Mouse (Mus musculus) kidney, embryonic 14.5 days (tissue): Measurements from ENCODE around the gene Ier3. TPM values are rescaled to one million over a fixed set of nuclear protein-coding genes. Genes with fewer than 3 reads are reported as not detected.
A peak's percentile ranks its signal among the peaks of the same experiment; 100 is the strongest.

Source experiments
- ATAC-seq: fragments of 200-750 bp; cut with Nextera tagmentation; 2 replicates; pipeline ENCODE4 v1.8.0; 2017; ENCODE audit warnings: moderate number of reproducible peaks, mild to moderate bottlenecking, moderate TSS enrichment, moderate library complexity; ENCODE audit not compliant: low FRiP score, low TSS enrichment
- H3K27ac ChIP-seq: fragments of 300-500 bp; sonication (generic); 2 replicates; pipeline ENCODE4 v1.5.1; 2014; ENCODE audit warnings: low read depth, mild to moderate bottlenecking, low read length, moderate library complexity, mixed read lengths
- H3K27me3 ChIP-seq: fragments of 300-500 bp; sonication (generic); 2 replicates; pipeline ENCODE4 v1.6.1; 2014; ENCODE audit warnings: mild to moderate bottlenecking, low read length; ENCODE audit not compliant: control insufficient read depth, insufficient read depth
- H3K36me3 ChIP-seq: fragments of 300-500 bp; sonication (generic); 2 replicates; pipeline ENCODE4 v1.6.1; 2014; ENCODE audit warnings: low read length, mixed read lengths; ENCODE audit not compliant: control insufficient read depth, insufficient read depth
- H3K4me1 ChIP-seq: fragments of 300-500 bp; sonication (generic); 2 replicates; pipeline ENCODE4 v1.6.1; 2014; ENCODE audit warnings: low read length, mixed read lengths; ENCODE audit not compliant: control insufficient read depth, insufficient read depth
- H3K4me2 ChIP-seq: fragments of 300-500 bp; sonication (generic); replicated peaks from 2 replicates; pipeline ENCODE4 v1.6.1; 2014; ENCODE audit warnings: low read depth, mild to moderate bottlenecking, low read length
- H3K4me3 ChIP-seq: fragments of 300-500 bp; sonication (generic); 2 replicates; pipeline ENCODE4 v1.5.1; 2014; ENCODE audit warnings: mild to moderate bottlenecking, low read length
- H3K9ac ChIP-seq: fragments of 300-500 bp; sonication (generic); 2 replicates; pipeline ENCODE4 v1.6.1; 2014; ENCODE audit warnings: low read depth, mild to moderate bottlenecking, low read length, moderate library complexity
- H3K9me3 ChIP-seq: fragments of 300-500 bp; sonication (generic); 2 replicates; pipeline ENCODE4 v1.6.1; 2016; ENCODE audit warnings: low read length; ENCODE audit not compliant: control insufficient read depth
- WGBS: fragments of 180-500 bp; shearing (Covaris S2); extraction: QIAGEN DNeasy Blood & Tissue Kit; methylation state at CpG from one replicate; pipeline ENCODE4 v1.1.7; 2014; 5-methylcytosine and 5-hydroxymethylcytosine counted together
- polyA plus RNA-seq: library from polyadenylated mRNA; unstranded; fragments of >200 nt; fragmentation: Nextera tagmentation; extraction: Ambion mirVana; gene quantifications from 2 replicates; pipeline ENCODE4 v1.2.1, GENCODE M21; 2014

Ier3 gene
- polyA plus RNA-seq, 1 experiment from 2014 or later: 6.8 TPM

DNA sequence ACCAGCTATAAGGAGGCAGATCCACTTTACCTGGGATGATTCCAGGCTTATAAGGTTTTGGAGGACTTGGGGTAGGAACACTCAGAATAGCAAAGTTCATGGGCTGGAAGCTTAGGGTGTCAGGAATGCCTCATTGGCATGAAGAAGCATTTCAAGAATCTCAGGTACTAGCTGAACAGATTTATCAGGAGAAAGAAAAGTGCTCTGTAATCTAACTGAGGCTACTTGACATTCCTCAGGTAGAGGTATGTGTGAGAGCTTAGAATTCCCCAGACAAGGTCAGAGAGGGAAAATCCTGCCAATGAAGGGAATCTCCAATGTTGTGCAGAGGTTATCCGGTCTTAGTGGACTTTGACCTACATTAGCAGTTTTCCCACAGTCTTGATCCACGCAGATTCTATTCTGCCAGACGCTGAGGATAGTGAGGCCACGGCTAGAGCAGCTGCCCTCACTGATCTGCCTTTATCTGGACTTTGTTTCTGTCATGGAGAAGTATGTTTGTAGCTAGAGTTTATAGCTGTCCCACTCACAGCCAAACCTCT, 17.6 kb upstream of the Ier3 start:
- Histone ChIP-seq H3K4me1 (no peaks in the 10 kb centered on the region), H3K27ac (no peak overlapping the region), H3K9ac (no peak overlapping the region), H3K4me3 (no peak overlapping the region), H3K9me3 (no peaks in the 10 kb centered on the region), H3K4me2 (no peak overlapping the region), H3K27me3 (no peaks in the 10 kb centered on the region), H3K36me3 (no peaks in the 10 kb centered on the region)
- no peak for ATAC-seq
- WGBS: 84% methylated on average over 4 of the region's 4 CpGs

DNA sequence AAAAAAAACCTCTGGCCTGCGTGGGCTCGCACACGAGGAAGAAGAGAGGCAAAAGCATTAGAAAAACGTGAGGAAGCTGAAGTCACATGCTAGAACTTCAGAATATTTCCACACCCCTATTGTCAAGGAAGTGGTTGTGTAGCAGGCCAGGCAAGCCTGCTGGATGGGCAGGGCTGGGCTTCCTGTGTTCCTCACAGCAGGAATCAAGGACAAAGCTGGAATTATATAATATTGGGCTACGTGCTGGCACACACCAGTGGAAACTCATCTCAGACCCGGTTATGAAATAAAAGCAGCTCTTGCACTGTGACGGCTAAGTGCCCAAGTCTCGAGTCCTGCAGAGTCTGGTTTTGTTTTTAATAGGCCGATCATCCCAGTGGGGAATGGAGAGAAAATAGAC, 13.4 kb upstream of the Ier3 start:
- H3K27me3 ChIP-seq: no peaks in the 10 kb centered on the region
- H3K27ac ChIP-seq: no peak overlapping the region
- H3K4me3 ChIP-seq: no peak overlapping the region
- H3K4me1 ChIP-seq: peaks cover 5% of the 10 kb centered on the region; the same call in 1 of the 2 replicates
- no peaks in the 10 kb centered on the region for H3K36me3 ChIP-seq
- H3K4me2 ChIP-seq: no peak overlapping the region
- no peak overlapping the region for H3K9ac ChIP-seq
- WGBS: 79% methylated on average over 9 of the region's 9 CpGs
- no peak for ATAC-seq
- no peaks in the 10 kb centered on the region for H3K9me3 ChIP-seq

DNA sequence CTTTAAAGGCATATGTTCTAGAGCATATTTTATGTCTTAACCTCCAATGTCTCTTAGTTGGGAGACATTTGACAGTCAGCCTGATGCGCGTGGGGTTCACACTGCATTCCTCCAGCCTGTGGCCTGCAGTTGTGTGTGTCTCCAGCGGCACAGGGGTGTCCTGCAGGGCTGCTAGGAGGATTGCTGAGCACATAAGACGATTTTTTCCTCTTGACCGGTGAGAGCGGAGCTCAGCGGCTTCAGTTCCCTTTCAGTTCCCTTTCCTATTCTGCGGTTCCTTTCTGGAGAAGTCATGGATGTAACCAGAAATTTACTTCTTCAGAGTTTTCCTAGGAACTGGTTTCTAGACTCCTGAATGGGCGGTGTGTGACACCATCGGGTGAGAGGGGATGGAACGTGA, 12.1 kb upstream of the Ier3 start:
- Histone ChIP-seq H3K4me2 (no peak overlapping the region), H3K9ac (no peak overlapping the region), H3K4me1 (peaks cover 7% of the 10 kb centered on the region; the same call in 1 of the 2 replicates), H3K36me3 (no peaks in the 10 kb centered on the region), H3K27me3 (no peaks in the 10 kb centered on the region), H3K4me3 (no peak overlapping the region), H3K9me3 (no peaks in the 10 kb centered on the region), H3K27ac (no peak overlapping the region)
- no peak for ATAC-seq
- WGBS: 90% methylated on average over 11 of the region's 11 CpGs

DNA sequence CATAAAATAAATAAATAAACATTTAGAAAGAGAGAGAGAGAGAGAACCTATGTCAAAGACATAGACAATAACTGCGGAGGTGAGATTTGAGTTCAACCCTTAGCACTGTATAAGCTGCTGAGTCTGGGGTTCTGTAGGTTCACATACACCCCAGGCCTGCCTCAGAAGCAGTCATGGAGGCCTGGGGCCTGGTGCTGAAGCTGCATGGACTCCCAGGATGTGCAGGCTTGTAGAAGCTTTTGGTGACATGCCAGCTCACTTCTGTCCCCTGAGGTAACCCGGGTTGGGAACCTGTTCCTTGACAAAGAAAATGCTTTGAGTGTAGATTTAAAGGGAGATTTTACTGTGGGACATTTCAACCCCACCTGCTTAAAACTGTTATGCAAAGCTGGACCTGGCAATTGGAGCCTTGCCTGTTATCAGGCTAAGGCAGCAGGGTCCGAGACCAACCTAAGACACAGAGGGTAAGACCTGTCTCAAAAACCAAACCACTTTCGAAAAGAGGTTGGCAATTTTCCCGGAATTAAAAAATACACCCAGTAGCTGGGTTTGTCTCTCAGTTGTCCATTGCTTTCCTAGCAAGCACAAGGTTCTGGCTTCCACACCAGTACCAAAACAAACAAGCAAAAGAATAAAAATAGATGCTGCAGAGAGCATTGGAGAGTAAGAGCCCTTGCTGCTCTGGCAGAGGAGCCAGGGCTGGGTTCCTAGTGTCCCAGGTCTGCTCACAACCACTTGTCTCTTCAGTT, 10.4 kb upstream of the Ier3 start:
- H3K4me2 ChIP-seq: no peak overlapping the region
- 78% methylated on average over 5 of the region's 5 CpGs for WGBS
- no peak overlapping the region for H3K27ac ChIP-seq
- H3K4me3 ChIP-seq: no peak overlapping the region
- no peaks in the 10 kb centered on the region for H3K36me3 ChIP-seq
- H3K9ac ChIP-seq: no peak overlapping the region
- H3K27me3 ChIP-seq: no peaks in the 10 kb centered on the region
- H3K9me3 ChIP-seq: no peaks in the 10 kb centered on the region
- no peak for ATAC-seq
- peaks cover 7% of the 10 kb centered on the region; the same call in 1 of the 2 replicates for H3K4me1 ChIP-seq

DNA sequence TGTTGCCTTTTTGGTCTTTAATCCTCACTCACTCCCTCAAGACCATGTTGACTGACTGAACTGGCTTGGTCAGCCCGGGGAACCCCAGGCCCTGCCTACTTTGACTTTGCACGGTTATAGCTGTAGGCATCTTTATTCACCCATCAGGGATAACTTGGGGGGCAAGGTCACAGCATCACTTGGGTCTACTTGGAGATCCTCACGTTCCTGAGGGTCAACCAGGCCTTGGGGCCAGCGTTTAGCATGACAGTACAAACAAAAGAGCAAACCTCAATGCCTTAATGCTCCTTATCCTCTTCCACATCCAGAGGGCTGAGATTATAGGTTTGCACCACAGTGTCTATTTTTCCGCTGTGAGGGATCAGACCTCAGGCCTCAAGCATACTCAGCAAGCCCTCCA, 9.2 kb upstream of the Ier3 start:
- Histone ChIP-seq H3K4me1 (peaks cover 13% of the 10 kb centered on the region), H3K4me2 (no peak overlapping the region), H3K36me3 (no peaks in the 10 kb centered on the region), H3K9me3 (no peaks in the 10 kb centered on the region), H3K4me3 (no peak overlapping the region), H3K27me3 (no peaks in the 10 kb centered on the region), H3K27ac (no peak overlapping the region), H3K9ac (no peak overlapping the region)
- no peak for ATAC-seq
- 82% methylated on average over 5 of the region's 5 CpGs for WGBS

DNA sequence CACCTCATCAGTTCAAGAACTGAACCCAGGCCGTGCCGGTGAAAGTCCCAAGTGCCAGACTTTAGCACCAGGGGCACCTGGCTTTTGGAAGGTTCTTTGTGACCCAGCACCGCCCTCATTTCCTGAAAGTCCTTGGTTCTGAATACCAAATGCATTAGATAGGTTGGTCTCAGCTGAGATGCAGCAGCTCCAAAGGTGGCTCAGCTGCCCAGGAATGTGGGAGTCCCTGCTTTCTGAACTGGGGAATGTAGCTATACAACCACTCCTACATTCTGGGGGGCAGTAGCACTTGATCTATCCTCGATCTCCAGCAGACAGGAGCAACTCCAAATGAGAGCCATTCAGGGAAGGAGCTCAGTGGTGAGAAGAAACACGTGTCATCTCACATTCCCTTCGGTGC, 8.7 kb upstream of the Ier3 start:
- no peak overlapping the region for H3K9ac ChIP-seq
- no peak overlapping the region for H3K4me3 ChIP-seq
- ATAC-seq: no peak
- no peak overlapping the region for H3K4me2 ChIP-seq
- no peaks in the 10 kb centered on the region for H3K9me3 ChIP-seq
- no peaks in the 10 kb centered on the region for H3K27me3 ChIP-seq
- no peaks in the 10 kb centered on the region for H3K36me3 ChIP-seq
- WGBS: 68% methylated on average over 6 of the region's 6 CpGs
- peaks cover 16% of the 10 kb centered on the region for H3K4me1 ChIP-seq
- H3K27ac ChIP-seq: peak overlapping the region; percentile 12; the same call in 1 of the 2 replicates

DNA sequence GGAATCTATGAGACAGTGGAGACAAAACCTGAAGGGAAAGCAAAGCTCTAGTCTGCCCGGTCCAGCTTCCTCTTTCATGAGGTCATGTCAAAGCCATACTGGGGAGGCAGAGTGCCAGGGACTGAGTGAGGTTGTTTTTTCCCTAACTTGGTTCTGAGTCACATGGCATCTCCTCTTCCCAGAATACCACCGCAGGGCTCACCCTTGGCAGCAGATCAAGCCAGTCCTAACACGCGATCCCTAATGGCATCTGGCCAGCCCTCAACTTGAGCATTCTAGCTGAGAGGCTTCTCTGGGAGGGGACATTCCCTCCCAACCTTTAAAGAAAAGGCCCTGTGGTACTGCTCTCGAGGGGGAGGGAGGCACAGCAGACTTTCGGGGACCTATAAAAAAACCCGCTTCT, 8.2 kb upstream of the Ier3 start:
- H3K4me1 ChIP-seq: peaks cover 16% of the 10 kb centered on the region
- H3K9me3 ChIP-seq: no peaks in the 10 kb centered on the region
- ATAC-seq: peak; percentile 28; the same call in 1 of the 2 replicates
- WGBS: 64% methylated on average over 7 of the region's 7 CpGs
- H3K27me3 ChIP-seq: no peaks in the 10 kb centered on the region
- no peak overlapping the region for H3K4me2 ChIP-seq
- peak overlapping the region; percentile 38; the same call in 1 of the 2 replicates for H3K27ac ChIP-seq
- H3K9ac ChIP-seq: no peak overlapping the region
- H3K4me3 ChIP-seq: no peak overlapping the region
- H3K36me3 ChIP-seq: no peaks in the 10 kb centered on the region

DNA sequence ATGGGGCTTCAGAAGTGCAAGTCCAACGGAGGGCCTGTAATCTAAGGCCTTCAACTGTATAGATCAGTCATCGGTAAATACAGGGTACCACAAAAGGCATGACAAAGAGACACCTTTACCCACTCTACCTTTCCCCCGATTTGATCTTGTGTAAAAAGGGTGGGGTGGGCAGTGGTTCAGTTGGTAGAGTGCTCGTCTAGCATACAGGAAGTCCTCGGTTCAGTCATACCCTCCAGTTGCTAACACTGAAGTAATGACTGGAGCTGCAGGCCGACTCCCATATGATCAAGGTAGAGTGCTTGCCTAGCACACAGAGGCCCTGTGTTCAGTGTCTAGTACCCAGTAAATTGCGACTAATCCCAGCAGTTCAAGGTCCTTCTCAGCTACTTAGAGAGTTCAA, 7.8 kb upstream of the Ier3 start:
- Histone ChIP-seq H3K4me1 (peaks cover 16% of the 10 kb centered on the region), H3K9ac (no peak overlapping the region), H3K9me3 (no peaks in the 10 kb centered on the region), H3K27ac (no peak overlapping the region; the same call in 1 of the 2 replicates), H3K27me3 (no peaks in the 10 kb centered on the region), H3K36me3 (no peaks in the 10 kb centered on the region), H3K4me2 (no peak overlapping the region), H3K4me3 (no peak overlapping the region)
- no peak for ATAC-seq
- 84% methylated on average over 7 of the region's 7 CpGs for WGBS

DNA sequence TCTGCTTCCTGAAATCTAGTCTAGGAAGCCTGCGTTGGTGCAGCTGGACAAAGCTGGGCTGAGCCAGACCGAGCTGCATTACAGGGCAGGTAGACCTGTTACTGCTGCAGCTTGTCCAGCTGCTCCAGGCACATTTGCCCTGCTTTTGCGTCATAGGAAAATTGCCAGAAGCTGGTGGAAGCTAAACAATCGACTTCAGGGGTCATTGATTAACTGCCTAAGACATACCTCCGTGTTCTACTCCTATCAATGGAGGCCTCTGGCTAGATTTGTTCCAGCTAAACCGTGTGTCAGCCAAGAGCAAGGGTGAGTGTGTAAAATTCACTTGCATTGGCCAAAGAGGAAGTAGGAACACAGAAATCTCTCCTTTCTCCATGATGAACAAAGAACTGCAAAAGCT, 6.8 kb upstream of the Ier3 start:
- no peaks in the 10 kb centered on the region for H3K27me3 ChIP-seq
- H3K9me3 ChIP-seq: no peaks in the 10 kb centered on the region
- 51% methylated on average over 6 of the region's 6 CpGs for WGBS
- H3K36me3 ChIP-seq: no peaks in the 10 kb centered on the region
- ATAC-seq: no peak
- H3K4me1 ChIP-seq: peaks cover 16% of the 10 kb centered on the region
- H3K9ac ChIP-seq: no peak overlapping the region
- H3K27ac ChIP-seq: peak overlapping the region; percentile 15; the same call in 1 of the 2 replicates
- no peak overlapping the region for H3K4me3 ChIP-seq
- H3K4me2 ChIP-seq: no peak overlapping the region
